Mouse (Mus musculus) limb, embryonic 15.5 days (tissue): Measurements from ENCODE around the gene Ube2e3. TPM values are rescaled to one million over a fixed set of nuclear protein-coding genes. Genes with fewer than 3 reads are reported as not detected.
A peak's percentile ranks its signal among the peaks of the same experiment; 100 is the strongest.

Experiments
- ATAC-seq: fragments of 200-750 bp; cut with Nextera tagmentation; 2 replicates; pipeline ENCODE4 v1.8.0; 2017; ENCODE audit warnings: low read depth, moderate TSS enrichment; ENCODE audit not compliant: insufficient number of reproducible peaks, low FRiP score, low TSS enrichment
- H3K27ac ChIP-seq: fragments of 300-500 bp; sonication (generic); 2 replicates; pipeline ENCODE4 v1.5.1; 2015; ENCODE audit warnings: moderate library complexity, mild to moderate bottlenecking, inconsistent platforms
- H3K27me3 ChIP-seq: fragments of 300-500 bp; sonication (generic); 2 replicates; pipeline ENCODE4 v1.6.1; 2015; ENCODE audit warnings: inconsistent platforms
- H3K36me3 ChIP-seq: fragments of 300-500 bp; sonication (generic); 2 replicates; pipeline ENCODE4 v1.6.1; 2015; ENCODE audit warnings: inconsistent platforms
- H3K4me1 ChIP-seq: fragments of 300-500 bp; sonication (generic); 2 replicates; pipeline ENCODE4 v1.6.1; 2015; ENCODE audit warnings: inconsistent platforms
- H3K4me2 ChIP-seq: fragments of 300-500 bp; sonication (generic); 2 replicates; pipeline ENCODE4 v1.6.1; 2015; ENCODE audit warnings: mild to moderate bottlenecking, inconsistent platforms
- H3K4me3 ChIP-seq: fragments of 300-500 bp; sonication (generic); 2 replicates; pipeline ENCODE4 v1.5.1; 2015; ENCODE audit warnings: mild to moderate bottlenecking, inconsistent platforms
- H3K9ac ChIP-seq: fragments of 300-500 bp; sonication (generic); 2 replicates; pipeline ENCODE4 v1.6.1; 2015; ENCODE audit warnings: inconsistent platforms
- H3K9me3 ChIP-seq: fragments of 300-500 bp; sonication (generic); 2 replicates; pipeline ENCODE4 v1.6.1; 2016; ENCODE audit warnings: inconsistent platforms
- WGBS: fragments of 180-500 bp; shearing (Covaris S2); methylation state at CpG from one replicate; pipeline ENCODE4 v1.1.7; 2015; 5-methylcytosine and 5-hydroxymethylcytosine counted together
- polyA plus RNA-seq: library from polyadenylated mRNA; unstranded; fragments of >200 nt; fragmentation: Nextera tagmentation; extraction: Ambion mirVana; gene quantifications from 2 replicates; pipeline ENCODE4 v1.2.1, GENCODE M21; 2015

The Ube2e3 gene
- polyA plus RNA-seq, result 116 and 125 TPM in 2 replicates

DNA sequence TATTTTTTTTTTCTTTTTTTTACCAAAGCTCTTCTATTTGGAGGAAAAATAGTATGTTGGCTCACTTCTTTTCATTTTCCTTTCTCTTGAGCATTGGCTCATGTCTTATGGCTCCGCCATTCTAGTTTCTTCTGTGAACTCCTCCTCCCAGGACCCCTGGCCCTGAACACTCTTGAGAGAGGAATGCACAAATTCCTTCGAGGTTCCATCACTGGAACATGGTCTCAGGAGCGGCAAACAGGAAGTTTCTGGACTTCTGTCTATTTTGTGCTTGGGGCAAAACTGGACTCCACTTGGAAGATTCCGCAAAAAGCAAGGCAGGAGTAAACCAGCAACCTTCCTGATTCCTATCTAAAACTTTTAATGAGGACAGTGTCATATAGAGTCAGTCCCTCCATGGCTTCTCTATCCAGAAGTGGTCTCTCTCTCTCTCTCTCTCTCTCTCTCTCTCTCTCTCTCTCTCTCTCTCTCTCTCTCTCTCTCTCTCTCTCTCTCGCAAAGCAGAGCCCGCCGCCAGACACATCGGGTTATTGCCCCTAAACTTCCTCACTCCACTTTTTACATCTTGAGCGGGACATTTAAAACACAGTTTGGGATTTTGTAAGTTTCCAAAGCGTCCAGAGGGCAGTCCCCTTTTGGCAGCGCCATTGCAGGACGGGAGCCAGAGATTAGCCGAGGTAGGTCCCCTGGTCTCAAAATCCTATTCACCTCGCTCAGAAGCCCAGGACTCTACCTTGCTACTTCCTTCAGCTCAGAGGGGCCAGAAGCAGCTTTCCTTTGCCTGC is at the start of gene Ube2e3:
Gene Ube2e3, plus strand, starts transcription at position 399 of the 785 bp plus-strand sequence.
- H3K4me3 ChIP-seq, result peak within 1 kb of the TSS; percentile 68
- no peaks in the 10 kb centered on the region for H3K27me3 ChIP-seq
- no peak; the same call in 1 of the 2 replicates for ATAC-seq
- peak within 1 kb of the TSS; percentile 96 for H3K27ac ChIP-seq
- H3K36me3 ChIP-seq, result no peaks in the 10 kb centered on the region
- WGBS, result 11% methylated on average over 14 of the region's 14 CpGs
- H3K9ac ChIP-seq, result peak within 1 kb of the TSS; percentile 88
- peak within 1 kb of the TSS; percentile 81 for H3K4me2 ChIP-seq
- peaks cover 24% of the 10 kb centered on the region for H3K4me1 ChIP-seq
- no peaks in the 10 kb centered on the region for H3K9me3 ChIP-seq

DNA sequence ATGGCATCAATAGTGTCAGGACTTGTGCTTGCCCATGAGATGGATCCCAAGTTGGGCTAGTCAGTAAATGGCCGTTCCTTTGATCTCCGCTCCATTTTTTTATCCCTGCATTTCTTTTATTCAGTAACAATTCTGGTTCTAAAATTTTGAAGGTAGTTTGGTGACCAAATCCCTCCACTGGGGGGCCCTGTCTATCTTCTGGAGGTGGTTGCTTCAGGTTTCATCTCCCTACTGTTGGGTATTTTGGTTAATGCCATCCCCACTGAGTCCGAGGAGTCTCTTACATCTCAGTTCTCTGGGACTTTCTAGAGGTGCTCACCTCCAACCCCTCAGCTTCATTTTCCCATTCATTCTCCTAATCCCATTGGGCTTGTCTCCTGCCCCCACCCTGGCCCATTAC is 38.0 kb upstream of the Ube2e3 start:
- Histone ChIP-seq H3K9ac (no peak overlapping the region), H3K27me3 (no peaks in the 10 kb centered on the region), H3K36me3 (no peaks in the 10 kb centered on the region), H3K4me2 (no peak overlapping the region), H3K4me1 (no peaks in the 10 kb centered on the region), H3K27ac (no peak overlapping the region), H3K9me3 (no peaks in the 10 kb centered on the region), H3K4me3 (no peak overlapping the region)
- no peak for ATAC-seq
- WGBS, result 98% methylated on average over 3 of the region's 3 CpGs

- ATAC-seq, result no peak
- Histone ChIP-seq H3K36me3 (no peaks in the 10 kb centered on the region), H3K9ac (no peak overlapping the region), H3K4me2 (no peak overlapping the region), H3K4me1 (no peaks in the 10 kb centered on the region), H3K27me3 (no peaks in the 10 kb centered on the region), H3K9me3 (no peaks in the 10 kb centered on the region), H3K4me3 (no peak overlapping the region), H3K27ac (no peak overlapping the region)
- 77% methylated on average over 7 of the region's 7 CpGs for WGBS
Observed at GRCm38 (mm10) chr2:78841494-78842224, 26.3 kb upstream of the Ube2e3 start.

GRCm38 (mm10) chr2:78844365-78844764 is 23.6 kb upstream of the Ube2e3 start:
- ATAC-seq, result no peak
- whole genome bisulfite sequencing, result 86% methylated on average over 5 of the region's 5 CpGs

GRCm38 (mm10) chr2:78845274-78845673 is 22.6 kb upstream of the Ube2e3 start:
- no peak for ATAC-seq
- Histone ChIP-seq H3K4me2 (no peak overlapping the region), H3K27ac (no peak overlapping the region), H3K4me1 (no peaks in the 10 kb centered on the region), H3K36me3 (no peaks in the 10 kb centered on the region), H3K4me3 (no peak overlapping the region), H3K9me3 (no peaks in the 10 kb centered on the region), H3K9ac (no peak overlapping the region), H3K27me3 (no peaks in the 10 kb centered on the region)
- 87% methylated on average over 12 of the region's 12 CpGs for WGBS

More at GRCm38 (mm10) chr2:78844365-78844764, 23.6 kb upstream of the Ube2e3 start:
- no peaks in the 10 kb centered on the region for H3K9me3 ChIP-seq
- no peak overlapping the region for H3K4me3 ChIP-seq
- H3K4me2 ChIP-seq, result no peak overlapping the region
- no peaks in the 10 kb centered on the region for H3K27me3 ChIP-seq
- no peaks in the 10 kb centered on the region for H3K36me3 ChIP-seq
- H3K4me1 ChIP-seq, result no peaks in the 10 kb centered on the region
- H3K27ac ChIP-seq, result no peak overlapping the region
- H3K9ac ChIP-seq, result no peak overlapping the region

- no peaks in the 10 kb centered on the region for H3K36me3 ChIP-seq
- no peak overlapping the region for H3K4me2 ChIP-seq
- H3K9ac ChIP-seq, result no peak overlapping the region
- H3K9me3 ChIP-seq, result no peaks in the 10 kb centered on the region
- H3K4me1 ChIP-seq, result no peaks in the 10 kb centered on the region
- ATAC-seq, result no peak
- no peaks in the 10 kb centered on the region for H3K27me3 ChIP-seq
- WGBS, result 67% methylated on average over 10 of the region's 10 CpGs
- H3K4me3 ChIP-seq, result no peak overlapping the region
- no peak overlapping the region for H3K27ac ChIP-seq
Observed at GRCm38 (mm10) chr2:78845717-78846116, 22.2 kb upstream of the Ube2e3 start.

GRCm38 (mm10) chr2:78854315-78854714 is 13.6 kb upstream of the Ube2e3 start:
- Histone ChIP-seq H3K4me1 (no peaks in the 10 kb centered on the region), H3K27me3 (no peaks in the 10 kb centered on the region), H3K36me3 (no peaks in the 10 kb centered on the region), H3K27ac (no peak overlapping the region), H3K4me3 (no peak overlapping the region), H3K9ac (no peak overlapping the region), H3K4me2 (no peak overlapping the region), H3K9me3 (no peaks in the 10 kb centered on the region)
- WGBS, result 87% methylated on average over 8 of the region's 8 CpGs
- no peak for ATAC-seq

- 75% methylated on average over 6 of the region's 6 CpGs for WGBS
- Histone ChIP-seq H3K9ac (no peak overlapping the region), H3K27ac (no peak overlapping the region), H3K27me3 (no peaks in the 10 kb centered on the region), H3K4me3 (no peak overlapping the region), H3K36me3 (no peaks in the 10 kb centered on the region), H3K4me2 (no peak overlapping the region), H3K9me3 (no peaks in the 10 kb centered on the region), H3K4me1 (no peaks in the 10 kb centered on the region)
- no peak for ATAC-seq
Observed at GRCm38 (mm10) chr2:78858628-78859027, 9.3 kb upstream of the Ube2e3 start.

- WGBS, result 79% methylated on average over 12 of the region's 12 CpGs
- Histone ChIP-seq H3K4me1 (no peaks in the 10 kb centered on the region), H3K36me3 (no peaks in the 10 kb centered on the region), H3K4me3 (no peak overlapping the region), H3K9ac (no peak overlapping the region), H3K9me3 (no peaks in the 10 kb centered on the region), H3K4me2 (no peak overlapping the region), H3K27ac (no peak overlapping the region), H3K27me3 (no peaks in the 10 kb centered on the region)
- no peak for ATAC-seq
Observed at GRCm38 (mm10) chr2:78859266-78860087, 8.4 kb upstream of the Ube2e3 start.

DNA sequence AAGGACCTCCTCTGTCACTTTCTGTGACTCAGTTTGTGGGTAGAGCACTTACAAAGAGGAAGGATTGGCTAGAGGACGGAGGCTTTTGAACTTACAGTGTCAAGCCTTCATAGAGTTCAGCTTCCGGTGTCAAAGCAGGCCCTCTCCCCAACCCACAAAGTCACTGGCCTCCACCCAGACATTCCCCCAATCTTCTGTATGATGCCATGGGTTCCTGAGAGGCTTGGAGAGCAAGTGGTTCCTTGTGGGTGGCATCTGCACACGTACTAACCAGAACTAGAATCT is 7.9 kb upstream of the Ube2e3 start:
- H3K9me3 ChIP-seq, result no peaks in the 10 kb centered on the region
- no peak overlapping the region for H3K4me3 ChIP-seq
- H3K36me3 ChIP-seq, result no peaks in the 10 kb centered on the region
- ATAC-seq, result no peak
- WGBS, result 69% methylated on average over 3 of the region's 3 CpGs
- H3K4me1 ChIP-seq, result no peaks in the 10 kb centered on the region
- H3K27ac ChIP-seq, result no peak overlapping the region
- no peak overlapping the region for H3K4me2 ChIP-seq
- no peaks in the 10 kb centered on the region for H3K27me3 ChIP-seq
- H3K9ac ChIP-seq, result no peak overlapping the region

DNA sequence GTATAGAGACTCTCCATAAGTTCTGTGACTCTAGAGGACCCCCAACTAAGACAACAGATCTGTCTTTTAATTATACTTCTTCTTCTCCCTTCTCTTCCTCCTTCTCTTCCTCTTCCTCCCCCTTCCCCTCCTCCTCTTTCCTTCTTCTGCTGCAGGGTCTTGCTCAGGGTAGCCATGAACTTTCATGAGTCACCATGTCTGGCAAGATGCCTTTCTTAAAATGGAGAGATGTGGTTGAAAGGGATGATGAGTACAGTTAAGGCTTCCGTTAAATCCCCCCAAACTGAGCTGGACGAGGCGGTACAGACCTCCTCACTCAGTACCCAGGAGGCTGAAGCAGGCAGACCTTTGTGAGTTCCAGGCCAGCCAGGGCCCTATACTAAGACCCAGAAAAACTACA is 3.8 kb upstream of the Ube2e3 start:
- no peak overlapping the region for H3K27ac ChIP-seq
- no peak overlapping the region for H3K9ac ChIP-seq
- no peak for ATAC-seq
- no peaks in the 10 kb centered on the region for H3K36me3 ChIP-seq
- H3K27me3 ChIP-seq, result no peaks in the 10 kb centered on the region
- no peak overlapping the region for H3K4me3 ChIP-seq
- peaks cover 5% of the 10 kb centered on the region; the same call in 1 of the 2 replicates for H3K4me1 ChIP-seq
- H3K4me2 ChIP-seq, result no peak overlapping the region
- no peaks in the 10 kb centered on the region for H3K9me3 ChIP-seq
- WGBS, result 88% methylated on average over 3 of the region's 3 CpGs

DNA sequence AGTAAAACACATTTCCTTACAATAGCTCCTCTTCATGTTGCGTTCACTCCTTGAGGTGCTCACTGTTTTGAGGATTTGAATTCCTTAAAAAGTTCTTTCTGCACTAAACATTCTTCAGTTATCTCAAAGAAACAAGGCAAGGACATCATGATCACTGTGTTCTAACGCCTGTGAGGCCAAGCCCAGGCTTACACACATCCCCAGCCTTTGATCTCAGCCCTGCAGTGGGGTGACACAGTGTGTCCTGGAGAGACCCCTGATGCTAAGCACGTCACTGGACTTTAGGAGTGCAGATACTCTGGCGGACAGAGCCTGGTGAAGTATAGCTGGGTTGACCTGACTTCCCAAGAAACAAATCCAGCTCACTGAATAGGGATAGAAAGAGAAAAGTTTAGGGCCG is 3.1 kb upstream of the Ube2e3 start:
- Histone ChIP-seq H3K36me3 (no peaks in the 10 kb centered on the region), H3K27me3 (no peaks in the 10 kb centered on the region)
- WGBS, result 70% methylated on average over 5 of the region's 5 CpGs

More for the DNA sequence above, 3.1 kb upstream of the Ube2e3 start:
- peaks cover 5% of the 10 kb centered on the region; the same call in 1 of the 2 replicates for H3K4me1 ChIP-seq
- no peak overlapping the region for H3K9ac ChIP-seq
- ATAC-seq, result no peak
- H3K9me3 ChIP-seq, result no peaks in the 10 kb centered on the region
- no peak overlapping the region for H3K4me3 ChIP-seq
- no peak overlapping the region for H3K27ac ChIP-seq
- H3K4me2 ChIP-seq, result no peak overlapping the region
